In genomic region chr12:112737761-112738160, GRCm38 (mm10) we compare ENCODE assay signal across 11 mouse cellular contexts. TPM values are rescaled to one million over a fixed set of nuclear protein-coding genes. Genes with fewer than 3 reads are reported as not detected.
A peak's percentile ranks its signal among the peaks of the same experiment; 100 is the strongest.
DNase-seq lines count a peak whose midpoint lies in the region; ATAC-seq lines count a peak whose summit lies in the region.
"Had no signal": no experiment of that assay in that cellular context is flagged by ENCODE, and none has a peak within 500 bp of the region (broad histone marks: within the 10 kb centered on the region; RNA-seq: fewer than 3 reads in every experiment).

No protein-coding gene starts in this region.

- 95% methylated on average over 14 of the region's 14 CpGs for WGBS in kidney, embryonic 14.5 days
- 91% methylated on average over 14 of the region's 14 CpGs for WGBS in hindbrain, embryonic 12.5 days
- 95% methylated on average over 14 of the region's 14 CpGs for WGBS in hindbrain, embryonic 10.5 days

- H3K4me2 ChIP-seq in kidney, embryonic 14.5 days (replicated peaks; ENCODE audit: low read depth, low read length), result no peak overlapping the region
- no peak overlapping the region for H3K4me2 ChIP-seq in hindbrain, embryonic 12.5 days (replicated peaks)
- H3K4me2 ChIP-seq: midbrain, embryonic 12.5 days had no signal

- H3K4me1 ChIP-seq in kidney, embryonic 14.5 days (ENCODE audit: control insufficient read depth, insufficient read depth, low read length), result no peaks in the 10 kb centered on the region
- peaks cover 1% of the 10 kb centered on the region; the same call in 1 of the 2 replicates for H3K4me1 ChIP-seq in hindbrain, embryonic 12.5 days
- H3K4me1 ChIP-seq in hindbrain, embryonic 10.5 days (replicated peaks), result peaks cover 8% of the 10 kb centered on the region
- H3K4me1 ChIP-seq: midbrain, embryonic 12.5 days had no signal

- ATAC-seq in kidney, embryonic 14.5 days (ENCODE audit: low FRiP score, low TSS enrichment), result no peak
- ATAC-seq in hindbrain, embryonic 12.5 days (ENCODE audit: low FRiP score), result no peak
- ATAC-seq: liver, postnatal 0 days had no signal

- H3K27ac ChIP-seq in kidney, embryonic 14.5 days (ENCODE audit: low read depth, low read length), result no peak overlapping the region
- no peak overlapping the region for H3K27ac ChIP-seq in hindbrain, embryonic 12.5 days
- H3K27ac ChIP-seq in hindbrain, embryonic 10.5 days, result no peak overlapping the region
- H3K27ac ChIP-seq: midbrain, embryonic 12.5 days had no signal

- H3K9ac ChIP-seq in kidney, embryonic 14.5 days (ENCODE audit: low read depth, low read length), result no peak overlapping the region
- H3K9ac ChIP-seq in hindbrain, embryonic 12.5 days, result no peak overlapping the region
- H3K9ac ChIP-seq: liver, postnatal 0 days; midbrain, embryonic 12.5 days had no signal

- no peak overlapping the region for H3K4me3 ChIP-seq in kidney, embryonic 14.5 days (ENCODE audit: low read length)
- no peak overlapping the region for H3K4me3 ChIP-seq in hindbrain, embryonic 12.5 days
- no peak overlapping the region for H3K4me3 ChIP-seq in hindbrain, embryonic 10.5 days
- H3K4me3 ChIP-seq: midbrain, embryonic 12.5 days had no signal

- H3K36me3 ChIP-seq in kidney, embryonic 14.5 days (ENCODE audit: control insufficient read depth, insufficient read depth, low read length), result peaks cover 65% of the 10 kb centered on the region
- H3K36me3 ChIP-seq in hindbrain, embryonic 12.5 days, result peaks cover 78% of the 10 kb centered on the region
- peaks cover 80% of the 10 kb centered on the region for H3K36me3 ChIP-seq in hindbrain, embryonic 10.5 days

- no peaks in the 10 kb centered on the region for H3K27me3 ChIP-seq in kidney, embryonic 14.5 days (ENCODE audit: control insufficient read depth, insufficient read depth, low read length)
- no peaks in the 10 kb centered on the region for H3K27me3 ChIP-seq in hindbrain, embryonic 12.5 days
- H3K27me3 ChIP-seq in hindbrain, embryonic 10.5 days (ENCODE audit: insufficient read depth, poor library complexity, severe bottlenecking), result no peaks in the 10 kb centered on the region; the same call in 1 of the 2 replicates
- H3K27me3 ChIP-seq: midbrain, embryonic 12.5 days had no signal

- no peaks in the 10 kb centered on the region for H3K9me3 ChIP-seq in kidney, embryonic 14.5 days (ENCODE audit: control insufficient read depth, low read length)
- H3K9me3 ChIP-seq in hindbrain, embryonic 12.5 days (replicated peaks), result no peaks in the 10 kb centered on the region
- H3K9me3 ChIP-seq in hindbrain, embryonic 10.5 days, result no peaks in the 10 kb centered on the region
- H3K9me3 ChIP-seq: midbrain, embryonic 12.5 days had no signal

- peak; percentile 73 for DNase-seq in kidney, adult 11 months
- DNase-seq in Muller cell, postnatal 12 days (ENCODE audit: inconsistent ontology term), result peak; percentile 67
- peak; percentile 93 for DNase-seq in cerebellum, adult 11 months
- DNase-seq in kidney, postnatal 10 days, result peak; percentile 64
- no peak for DNase-seq in lung, postnatal 36 days
- DNase-seq in hindbrain, embryonic 10.5 days (ENCODE audit: low spot score), result no peak
- DNase-seq: heart, postnatal 14 days; liver, postnatal 0 days had no signal

RNA-seq across cellular contexts. Expression of gene Cep170b, which starts 17.5 kb away (rescaled TPM):
- 11.5 and 15.1 TPM in 2 replicates for polyA plus RNA-seq in kidney, embryonic 14.5 days (2014; fragmentation: Nextera tagmentation; extraction: Ambion mirVana)
- 28.3 and 28.5 TPM in 2 replicates for polyA plus RNA-seq in hindbrain, embryonic 12.5 days (2016; fragmentation: Nextera tagmentation; extraction: Ambion mirVana)
- 6.7 and 8.7 TPM in 2 replicates for polyA plus RNA-seq in hindbrain, embryonic 10.5 days (2016; fragmentation: Nextera tagmentation; extraction: Ambion mirVana)

RNA-seq across cellular contexts. Expression of gene Pld4, which starts 22.7 kb away (rescaled TPM):
- polyA plus RNA-seq in kidney, embryonic 14.5 days (2014; fragmentation: Nextera tagmentation; extraction: Ambion mirVana), result 4.8 and 7.8 TPM in 2 replicates
- polyA plus RNA-seq in hindbrain, embryonic 12.5 days (2016; fragmentation: Nextera tagmentation; extraction: Ambion mirVana), result 5.0 and 5.4 TPM in 2 replicates
- 5.2 and 5.7 TPM in 2 replicates for polyA plus RNA-seq in hindbrain, embryonic 10.5 days (2016; fragmentation: Nextera tagmentation; extraction: Ambion mirVana)

RNA-seq across cellular contexts. Expression of gene Zbtb42, which starts 59.1 kb away (rescaled TPM):
- polyA plus RNA-seq in kidney, embryonic 14.5 days (2014; fragmentation: Nextera tagmentation; extraction: Ambion mirVana), result 3.8 and 5.7 TPM in 2 replicates
- polyA plus RNA-seq in hindbrain, embryonic 12.5 days (2016; fragmentation: Nextera tagmentation; extraction: Ambion mirVana), result 5.8 and 7.5 TPM in 2 replicates
- polyA plus RNA-seq in hindbrain, embryonic 10.5 days (2016; fragmentation: Nextera tagmentation; extraction: Ambion mirVana), result 7.1 and 10.9 TPM in 2 replicates

Comparison
In these comparisons a context has a peak if more than half of its experiments do, and no peak if none do; other contexts are left out.
1. DNase-seq: peak in kidney, adult 11 months (single experiment), Muller cell, postnatal 12 days (single experiment), cerebellum, adult 11 months (single experiment) and kidney, postnatal 10 days (single experiment); none in lung, postnatal 36 days (single experiment) and hindbrain, embryonic 10.5 days (single experiment).